Mouse (Mus musculus) MEL (cell line): Measurements from ENCODE around the gene Jade2. TPM values are rescaled to one million over a fixed set of nuclear protein-coding genes. Genes with fewer than 3 reads are reported as not detected.

ENCODE experiments used
- DNase-seq: peaks from one replicate; pipeline ENCODE4 v3.0.0; 2011; ENCODE audit warnings: low read depth, low spot score
- H3K27ac ChIP-seq: 2 replicates; pipeline ENCODE4 v1.5.1; 2012; ENCODE audit warnings: low read depth, mild to moderate bottlenecking, control low read depth, low read length, moderate library complexity; ENCODE audit not compliant: control insufficient read depth
- H3K27me3 ChIP-seq, 2 experiments: fragments of 150-350 bp in 1 of 2; sonication (generic) in 1 of 2; 2 replicates each; pipeline ENCODE4 v1.6.1; 2012; ENCODE audit warnings: low read length in 2 of 2, mild to moderate bottlenecking in 2 of 2, improper control_type of control experiment in 1 of 2, moderate library complexity in 1 of 2; ENCODE audit not compliant: insufficient read depth in 2 of 2, control insufficient read depth in 1 of 2
- H3K36me3 ChIP-seq, 2 experiments: 2 replicates each; pipeline ENCODE4 v1.6.1; 2012 to 2014; ENCODE audit warnings: low read length in 2 of 2, improper control_type of control experiment in 1 of 2, inconsistent platforms in 1 of 2, mild to moderate bottlenecking in 1 of 2; ENCODE audit not compliant: insufficient read depth in 2 of 2, control insufficient read depth in 1 of 2
- H3K4me1 ChIP-seq, 2 experiments: fragments of 150-350 bp in 1 of 2; sonication (generic) in 1 of 2; 2 replicates each; pipeline ENCODE4 v1.6.1; 2012; ENCODE audit warnings: low read length in 2 of 2, improper control_type of control experiment in 1 of 2, mild to moderate bottlenecking in 1 of 2; ENCODE audit not compliant: insufficient read depth in 2 of 2, control insufficient read depth in 1 of 2
- H3K4me3 ChIP-seq, 2 experiments: fragments of 150-350 bp in 1 of 2; sonication (generic) in 1 of 2; 2 replicates each; pipeline ENCODE4 v1.5.1; 2012; ENCODE audit warnings: low read depth in 2 of 2, low read length in 2 of 2, mild to moderate bottlenecking in 2 of 2, moderate library complexity in 2 of 2, control low read depth in 1 of 2, improper control_type of control experiment in 1 of 2; ENCODE audit not compliant: control insufficient read depth in 1 of 2, insufficient read depth in 1 of 2
- H3K79me2 ChIP-seq: 2 replicates; pipeline ENCODE4 v1.6.1; 2012; ENCODE audit warnings: mild to moderate bottlenecking, low read length, moderate library complexity; ENCODE audit not compliant: control insufficient read depth, poor library complexity, insufficient read depth
- H3K9ac ChIP-seq: 2 replicates; pipeline ENCODE4 v1.6.1; 2012; ENCODE audit warnings: low read depth, mild to moderate bottlenecking, control low read depth, low read length, moderate library complexity; ENCODE audit not compliant: control insufficient read depth, poor library complexity, severe bottlenecking
- H3K9me3 ChIP-seq: fragments of 150-350 bp; sonication (generic); replicated peaks from 2 replicates; pipeline ENCODE4 v1.6.1; 2012; ENCODE audit warnings: mild to moderate bottlenecking, low read length, improper control_type of control experiment, moderate library complexity; ENCODE audit not compliant: insufficient read depth
- CHD1 ChIP-seq: IDR thresholded peaks from 2 replicates; pipeline ENCODE4 v1.6.1; 2012; ENCODE audit warnings: low read depth, mild to moderate bottlenecking, inconsistent platforms, low read length, improper control_type of control experiment
- E2F4 ChIP-seq: IDR thresholded peaks from 2 replicates; pipeline ENCODE4 v1.6.1; 2011; ENCODE audit warnings: low read depth, low read length, improper control_type of control experiment, borderline replicate concordance
- EP300 ChIP-seq, 2 experiments: IDR thresholded peaks; 2 replicates each; pipeline ENCODE4 v1.6.1; 2011; ENCODE audit warnings: improper control_type of control experiment in 2 of 2, low read length in 2 of 2, low read depth in 1 of 2, mild to moderate bottlenecking in 1 of 2
- ETS1 ChIP-seq: IDR thresholded peaks from 2 replicates; pipeline ENCODE4 v1.6.1; 2012; ENCODE audit warnings: low read depth, mild to moderate bottlenecking, inconsistent platforms, low read length, improper control_type of control experiment, moderate library complexity
- GABPA ChIP-seq: IDR thresholded peaks from 2 replicates; pipeline ENCODE4 v1.6.1; 2012; ENCODE audit warnings: low read depth, mild to moderate bottlenecking, inconsistent platforms, low read length, improper control_type of control experiment, moderate library complexity
- GATA1 ChIP-seq: IDR thresholded peaks from 2 replicates; pipeline ENCODE4 v1.6.1; 2011; ENCODE audit warnings: low read depth, low read length, improper control_type of control experiment
- JUND ChIP-seq: IDR thresholded peaks from 2 replicates; pipeline ENCODE4 v1.6.1; 2011; ENCODE audit warnings: low read depth, mild to moderate bottlenecking, improper control_type of control experiment, low read length
- KAT2A ChIP-seq: conservative IDR thresholded peaks from 2 replicates; pipeline ENCODE4 v1.6.1; 2012; ENCODE audit warnings: low read depth, low read length, improper control_type of control experiment, inconsistent platforms
- MAFK ChIP-seq: IDR thresholded peaks from 2 replicates; pipeline ENCODE4 v1.6.1; 2011; ENCODE audit warnings: low read depth, mild to moderate bottlenecking, low read length, improper control_type of control experiment, borderline replicate concordance
- MYC ChIP-seq: IDR thresholded peaks from 2 replicates; pipeline ENCODE4 v1.6.1; 2011; ENCODE audit warnings: low read depth, mild to moderate bottlenecking, low read length, improper control_type of control experiment, moderate library complexity
- NRF1 ChIP-seq: IDR thresholded peaks from 2 replicates; pipeline ENCODE4 v1.6.1; 2014; ENCODE audit warnings: low read depth, mild to moderate bottlenecking, inconsistent platforms, low read length, improper control_type of control experiment, moderate library complexity; ENCODE audit not compliant: poor library complexity, insufficient read depth, severe bottlenecking
- POLR2A ChIP-seq, 2 experiments: IDR thresholded peaks; 2 replicates each; pipeline ENCODE4 v1.6.1; 2011 to 2012; ENCODE audit warnings: low read length in 2 of 2, mild to moderate bottlenecking in 2 of 2, control low read depth in 1 of 2, improper control_type of control experiment in 1 of 2, low read depth in 1 of 2, moderate library complexity in 1 of 2; ENCODE audit not compliant: control insufficient read depth in 1 of 2, insufficient read depth in 1 of 2, poor library complexity in 1 of 2
- SIN3A ChIP-seq: IDR thresholded peaks from 2 replicates; pipeline ENCODE4 v1.6.1; 2012; ENCODE audit warnings: low read length, improper control_type of control experiment, inconsistent platforms
- SMC3 ChIP-seq: IDR thresholded peaks from 2 replicates; pipeline ENCODE4 v1.6.1; 2011; ENCODE audit warnings: low read depth, low read length, improper control_type of control experiment
- TBP ChIP-seq: IDR thresholded peaks from 2 replicates; pipeline ENCODE4 v1.8.0; 2011; ENCODE audit warnings: low read depth, low read length, improper control_type of control experiment
- TCF12 ChIP-seq: IDR thresholded peaks from 2 replicates; pipeline ENCODE4 v1.6.1; 2014; ENCODE audit warnings: low read depth, mild to moderate bottlenecking, inconsistent platforms, low read length, improper control_type of control experiment, moderate library complexity
- ZC3H11A ChIP-seq: IDR thresholded peaks from 2 replicates; pipeline ENCODE4 v1.6.1; 2012; ENCODE audit warnings: low read depth, mild to moderate bottlenecking, inconsistent platforms, low read length, improper control_type of control experiment
- ZKSCAN1 ChIP-seq: IDR thresholded peaks from 2 replicates; pipeline ENCODE4 v1.6.1; 2012; ENCODE audit warnings: low read depth, mild to moderate bottlenecking, inconsistent platforms, low read length, improper control_type of control experiment, moderate library complexity
- ZMIZ1 ChIP-seq: IDR thresholded peaks from 2 replicates; pipeline ENCODE4 v1.6.1; 2012; ENCODE audit warnings: low read depth, mild to moderate bottlenecking, inconsistent platforms, low read length, improper control_type of control experiment, moderate library complexity
- ZNF384 ChIP-seq: IDR thresholded peaks from 2 replicates; pipeline ENCODE4 v1.6.1; 2012; ENCODE audit warnings: low read depth, mild to moderate bottlenecking, inconsistent platforms, low read length, improper control_type of control experiment
- polyA plus RNA-seq, 2 experiments: library from polyadenylated mRNA; stranded (reverse) in 1 of 2; unstranded in 1 of 2; fragments of >175 nt in 1 of 2; fragments of >200 nt in 1 of 2; gene quantifications; 2 replicates each; pipeline versions ENCODE4 v1.2.1 to v1.2.4; 2012; ENCODE audit warnings: low replicate concordance in 2 of 2, low read depth in 1 of 2; ENCODE audit not compliant: insufficient read length in 2 of 2, insufficient read depth in 1 of 2, missing spikeins in 1 of 2
- total RNA-seq: library from RNA; depleted of rRNA; stranded (reverse); fragments of 300-350 nt; gene quantifications from 2 replicates; pipeline ENCODE4 v1.2.3, GENCODE M21; 2012

Gene Jade2
- total and polyA plus RNA-seq, 3 experiments, result 4.5 to 13.0 TPM; not detected in 1

DNA sequence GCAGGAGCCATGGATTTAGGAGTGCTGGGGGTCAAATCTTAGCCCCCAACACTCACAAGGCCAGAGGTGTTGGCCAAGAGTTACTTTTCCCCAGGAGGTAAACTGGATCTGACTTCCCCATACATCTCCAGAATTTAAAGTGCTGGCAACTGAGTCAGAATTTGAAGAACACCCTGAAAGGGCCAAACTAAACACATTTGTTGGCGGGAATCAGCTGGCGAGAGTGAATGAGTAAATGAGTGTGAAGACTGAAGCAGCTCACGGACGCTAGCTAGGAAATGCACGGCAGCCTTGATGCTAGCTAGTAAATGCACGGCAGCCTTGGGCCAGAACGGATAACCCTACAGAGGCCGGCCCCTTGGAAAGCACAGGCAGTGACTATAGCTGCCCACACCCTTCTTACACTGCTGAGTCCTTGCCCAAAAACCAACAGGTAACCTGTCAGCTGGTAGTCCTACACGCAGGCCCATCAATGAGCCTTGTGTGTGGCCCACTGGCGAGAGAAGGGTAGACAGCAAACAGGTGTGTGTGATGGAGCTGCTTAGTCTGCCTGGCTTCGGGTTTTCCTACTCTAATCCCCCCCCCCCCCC lies 6.6 kb downstream of the Jade2 start:
- TF ChIP-seq NRF1, result no peak
- TF ChIP-seq ZMIZ1, result no peak
- TF ChIP-seq TBP, result no peak
- no peak for TF ChIP-seq KAT2A
- TF ChIP-seq TCF12, result no peak
- no peak for TF ChIP-seq CHD1
- TF ChIP-seq POLR2A (IDR thresholded peaks at IDR 0.05; ENCODE audit: control insufficient read depth in 1 of 2, insufficient read depth in 1 of 2, low read depth in 1 of 2, low read length in 2 of 2, poor library complexity in 1 of 2), result no peak; a peak in 1 of 4 replicates
- TF ChIP-seq MAFK, result no peak
- no peak for TF ChIP-seq JUND
- no peaks in the 10 kb centered on the region for H3K9me3 ChIP-seq
- DNase-seq, result no peak
- H3K27ac ChIP-seq, result no peak overlapping the region
- H3K27me3 ChIP-seq, result no peaks in the 10 kb centered on the region
- peaks cover 5% of the 10 kb centered on the region; the same call in 1 of the 2 replicates for H3K79me2 ChIP-seq
- H3K9ac ChIP-seq, result no peak overlapping the region
- peaks cover 0 to 5% of the 10 kb centered on the region in 2 experiments; a peak in 1 of 4 replicates for H3K4me1 ChIP-seq
- no peak overlapping the region for H3K4me3 ChIP-seq
- H3K36me3 ChIP-seq, result no peaks in the 10 kb centered on the region; a peak in 1 of 4 replicates

DNA sequence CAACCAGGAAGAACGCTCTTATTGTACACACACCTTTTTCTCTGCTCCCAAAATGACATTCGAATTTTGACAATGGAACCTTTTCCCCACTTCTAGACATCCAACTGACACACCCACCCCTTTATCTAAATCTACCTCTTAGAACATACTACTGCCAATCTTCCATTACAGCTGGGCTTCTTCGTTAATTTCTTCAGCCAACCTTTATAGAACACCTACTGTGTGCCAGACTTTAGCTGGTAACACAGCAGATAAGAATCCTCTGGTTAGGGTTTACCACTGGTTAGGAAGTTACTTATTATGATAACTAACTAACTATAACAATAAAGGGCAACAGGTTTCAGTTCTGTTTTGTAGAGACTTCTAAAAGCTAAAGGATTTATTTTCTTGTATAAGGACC lies 9.1 kb downstream of the Jade2 start:
- Histone ChIP-seq H3K9ac (no peak overlapping the region), H3K9me3 (no peaks in the 10 kb centered on the region), H3K4me3 (no peak overlapping the region)
- TF ChIP-seq GATA1 (no peak), ZKSCAN1 (peak; percentile 81), GABPA (no peak), SMC3 (no peak), KAT2A (no peak), NRF1 (no peak), ZNF384 (no peak)
- TF ChIP-seq, all 39 proteins: peak for 1
- no peak for DNase-seq
- no peaks in the 10 kb centered on the region for H3K79me2 ChIP-seq
- no peak overlapping the region for H3K27ac ChIP-seq
- no peaks in the 10 kb centered on the region for H3K27me3 ChIP-seq
- no peaks in the 10 kb centered on the region for H3K4me1 ChIP-seq
- H3K36me3 ChIP-seq, result no peaks in the 10 kb centered on the region; a peak in 1 of 4 replicates

DNA sequence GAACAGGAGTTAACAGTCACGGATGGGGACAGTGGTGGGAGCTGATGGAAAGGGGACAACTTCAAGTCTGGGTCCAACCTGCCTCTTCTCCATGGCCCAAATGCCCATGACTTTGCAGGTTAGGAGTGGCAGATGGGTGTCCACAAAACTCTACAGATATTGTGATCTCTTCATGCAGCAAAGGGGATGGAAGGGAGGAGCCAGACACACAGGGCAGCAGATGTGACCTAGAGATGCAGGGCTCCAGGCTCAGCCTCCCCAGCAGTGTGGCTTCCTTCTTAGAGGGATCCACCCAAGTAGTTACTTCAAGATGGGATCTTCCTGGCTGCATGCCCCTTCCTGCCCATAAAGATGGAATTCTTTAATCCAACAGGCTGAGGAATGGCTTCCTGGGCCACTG lies 9.6 kb downstream of the Jade2 start:
- H3K4me3 ChIP-seq, result no peak overlapping the region
- no peaks in the 10 kb centered on the region; a peak in 1 of 4 replicates for H3K36me3 ChIP-seq
- no peaks in the 10 kb centered on the region for H3K9me3 ChIP-seq
- TF ChIP-seq GATA1 (no peak), MAFK (no peak), ETS1 (no peak), TBP (no peak), E2F4 (no peak), ZMIZ1 (no peak), EP300 (IDR thresholded peaks at IDR 0.05; ENCODE audit: low read depth in 1 of 2, low read length in 2 of 2) (no peak), ZC3H11A (no peak), KAT2A (no peak), ZNF384 (no peak), SIN3A (no peak), MYC (no peak)
- no peaks in the 10 kb centered on the region for H3K27me3 ChIP-seq
- no peaks in the 10 kb centered on the region for H3K79me2 ChIP-seq
- H3K4me1 ChIP-seq, result no peaks in the 10 kb centered on the region
- H3K9ac ChIP-seq, result no peak overlapping the region
- DNase-seq, result no peak
- H3K27ac ChIP-seq, result no peak overlapping the region
